Mouse (Mus musculus): ENCODE data around the gene Hps3.

Gene Hps3

GRCm38 (mm10) chr3:20007759-20008158 lies 27.4 kb downstream of the Hps3 start:
- in situ Hi-C loops (cut with MboI, MseI), result no loop called here

- in situ Hi-C loops (cut with MboI, MseI), result no loop called here
Measured at GRCm38 (mm10) chr3:20007275-20007674, 27.8 kb downstream of the Hps3 start.

GRCm38 (mm10) chr3:20005611-20006010 lies 29.5 kb downstream of the Hps3 start:
- in situ Hi-C loops (cut with MboI, MseI), result no loop called here

GRCm38 (mm10) chr3:20004422-20004821 lies 30.7 kb downstream of the Hps3 start:
- in situ Hi-C loops (cut with MboI, MseI), result no loop called here

GRCm38 (mm10) chr3:20002786-20003185 lies 32.3 kb downstream of the Hps3 start:
- in situ Hi-C loops (cut with MboI, MseI), result no loop called here

GRCm38 (mm10) chr3:20000806-20001205 lies 34.3 kb downstream of the Hps3 start:
- in situ Hi-C loops (cut with MboI, MseI), result no loop called here

- in situ Hi-C loops (cut with MboI, MseI), result no loop called here
Measured at GRCm38 (mm10) chr3:19999551-19999950, 35.6 kb downstream of the Hps3 start.

GRCm38 (mm10) chr3:19992388-19992787 lies 42.7 kb downstream of the Hps3 start:
- in situ Hi-C loops (cut with MboI, MseI), result no loop called here

- in situ Hi-C loops (cut with MboI, MseI), result no loop called here
Measured at GRCm38 (mm10) chr3:19990031-19990430, 45.1 kb downstream of the Hps3 start.

- in situ Hi-C loops (cut with MboI, MseI), result loop anchor here (5.0 kb wide), 1 partner anchor 69 kb away; no protein-coding TSS in a partner anchor
Measured at GRCm38 (mm10) chr3:19986123-19986522, 49.0 kb downstream of the Hps3 start.

GRCm38 (mm10) chr3:19982846-19983245 lies 52.3 kb downstream of the Hps3 start:
- in situ Hi-C loops (cut with MboI, MseI), result no loop called here

GRCm38 (mm10) chr3:19981156-19981555 lies 54.0 kb downstream of the Hps3 start:
- in situ Hi-C loops (cut with MboI, MseI), result no loop called here

- in situ Hi-C loops (cut with MboI, MseI), result no loop called here
Measured at GRCm38 (mm10) chr3:19978474-19978873, 56.6 kb downstream of the Hps3 start.

GRCm38 (mm10) chr3:19966072-19966471 lies 69.0 kb downstream of the Hps3 start:
- in situ Hi-C loops (cut with MboI, MseI), result no loop called here

GRCm38 (mm10) chr3:19965239-19965638 lies 69.9 kb downstream of the Hps3 start:
- in situ Hi-C loops (cut with MboI, MseI), result no loop called here

- in situ Hi-C loops (cut with MboI, MseI), result no loop called here
Measured at GRCm38 (mm10) chr3:19964625-19965188, 70.4 kb downstream of the Hps3 start.

- in situ Hi-C loops (cut with MboI, MseI), result no loop called here
Measured at GRCm38 (mm10) chr3:19962769-19963513, 72.2 kb downstream of the Hps3 start.

- in situ Hi-C loops (cut with MboI, MseI), result no loop called here
Measured at GRCm38 (mm10) chr3:19961341-19961740, 73.8 kb downstream of the Hps3 start.

- in situ Hi-C loops (cut with MboI, MseI), result no loop called here
Measured at GRCm38 (mm10) chr3:19960570-19961114, 74.5 kb downstream of the Hps3 start.

GRCm38 (mm10) chr3:19958983-19959382 lies 76.1 kb downstream of the Hps3 start:
- in situ Hi-C loops (cut with MboI, MseI), result no loop called here

GRCm38 (mm10) chr3:19958031-19958430 lies 77.1 kb downstream of the Hps3 start:
- in situ Hi-C loops (cut with MboI, MseI), result no loop called here

GRCm38 (mm10) chr3:19956885-19957284 lies 78.2 kb downstream of the Hps3 start, which contains the start of gene Cp:
TSS of gene Cp (plus strand) at chr3:19957054.
- in situ Hi-C loops (cut with MboI, MseI), result no loop called here

GRCm38 (mm10) chr3:19953865-19954264 lies 81.2 kb downstream of the Hps3 start:
- in situ Hi-C loops (cut with MboI, MseI), result no loop called here
